Mouse (Mus musculus): ENCODE measurements around the gene Otub1. TPM values are rescaled to one million over a fixed set of nuclear protein-coding genes. Genes with fewer than 3 reads are reported as not detected.

Gene Otub1
- 24.6 TPM for polyA plus RNA-seq (2014; fragmentation: Illumina TruSeq; extraction: RNeasy Lipid Tissue Mini Kit (QIAGEN cat#74804); ENCODE audit: low read depth, low replicate concordance)

DNA sequence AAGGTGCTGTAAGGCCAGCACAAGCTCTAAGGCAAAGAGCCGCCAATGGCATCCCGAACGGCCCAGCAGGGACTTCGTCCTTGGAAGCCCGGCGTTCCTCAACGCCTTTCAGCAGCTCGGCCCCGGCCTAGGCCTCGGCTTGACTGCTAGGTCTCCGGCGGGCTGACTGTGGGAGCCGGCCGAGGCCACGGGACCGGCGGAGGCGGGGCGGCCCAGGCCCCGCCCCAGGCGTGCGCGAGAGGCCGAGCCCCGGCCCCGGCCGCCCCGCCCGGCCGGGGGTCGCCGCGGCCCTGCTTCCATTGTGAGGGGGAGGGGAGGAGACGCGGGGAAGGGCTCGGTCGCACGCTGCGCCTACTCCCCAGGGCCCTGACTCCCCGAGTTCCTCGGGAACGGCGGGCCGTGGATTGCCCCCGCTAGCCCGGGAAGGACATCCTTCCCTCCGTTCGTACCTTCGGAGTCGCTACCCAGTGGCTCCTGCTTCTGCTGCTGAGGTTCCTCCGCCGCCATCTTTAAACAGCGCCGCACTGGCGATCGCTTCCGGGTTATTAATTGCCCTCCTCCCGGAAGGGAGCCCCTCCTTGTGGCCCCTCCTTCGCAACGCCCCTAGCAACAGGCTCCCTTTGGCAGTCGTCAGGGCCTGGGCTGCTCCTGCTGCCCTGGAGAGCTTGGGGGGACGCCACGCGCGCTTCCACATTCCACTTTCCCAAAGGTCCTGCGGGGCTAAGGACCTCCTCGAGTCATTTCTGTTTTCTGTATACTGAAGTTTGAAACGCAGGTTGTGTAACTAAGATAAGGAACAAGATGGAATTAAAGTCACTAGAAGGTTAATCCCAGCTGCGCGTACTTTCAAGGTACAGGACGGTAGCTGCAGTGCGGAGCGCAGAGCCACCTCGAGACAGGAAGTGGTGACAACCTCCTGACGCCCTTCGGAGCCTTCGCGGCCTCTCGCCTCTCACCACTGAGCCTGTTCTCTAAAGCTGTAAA is at the start of gene Otub1:
TSS of gene Otub1 (minus strand) at position 564 of the 984 bp plus-strand sequence.

DNA sequence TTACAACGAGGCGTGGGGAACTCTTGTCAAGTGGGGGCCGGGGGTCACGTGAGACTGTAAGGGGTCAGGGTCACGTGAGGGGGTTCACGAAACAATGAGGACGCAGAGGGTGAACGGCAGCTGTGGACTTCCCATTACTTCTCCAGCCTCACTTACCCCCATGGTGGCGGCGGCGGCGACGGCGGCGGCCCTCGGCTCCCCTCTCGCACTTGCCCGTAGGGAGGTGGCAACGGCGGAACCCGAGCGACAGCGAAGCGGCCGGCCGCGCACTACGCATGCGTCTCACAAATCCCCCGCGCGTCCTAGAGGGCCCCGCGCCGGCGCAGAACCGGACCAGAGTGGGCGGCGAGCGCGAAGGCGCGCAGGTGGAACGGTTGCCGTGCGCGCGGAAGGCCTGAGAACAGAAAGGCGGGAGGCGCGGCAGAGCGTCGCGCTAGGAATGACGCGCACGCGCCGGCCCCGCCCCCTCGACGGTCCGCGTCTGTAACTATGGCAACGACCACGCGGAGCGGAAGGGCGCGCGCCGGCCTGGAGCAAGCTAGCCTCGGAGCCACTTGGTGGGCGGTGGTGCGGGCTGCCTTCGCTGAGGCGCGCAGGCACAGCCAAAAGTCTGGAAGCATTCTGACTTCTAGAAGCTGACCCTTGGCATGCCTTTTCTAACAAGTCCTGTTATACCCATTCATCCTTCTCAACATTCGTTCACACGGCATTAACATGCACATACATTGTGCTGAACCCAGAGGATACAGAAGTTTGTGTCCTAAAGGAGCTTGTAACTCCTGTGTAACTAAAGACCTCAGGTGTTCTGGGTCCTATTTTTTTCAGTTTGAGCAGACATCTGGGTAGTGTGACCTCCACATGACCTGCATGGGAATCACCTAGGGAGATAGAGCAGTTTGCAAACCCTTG is 34.9 kb upstream of the Otub1 start, which contains the start of gene Naa40:
TSS of gene Naa40 (minus strand) at position 402 of the 909 bp plus-strand sequence.

DNA sequence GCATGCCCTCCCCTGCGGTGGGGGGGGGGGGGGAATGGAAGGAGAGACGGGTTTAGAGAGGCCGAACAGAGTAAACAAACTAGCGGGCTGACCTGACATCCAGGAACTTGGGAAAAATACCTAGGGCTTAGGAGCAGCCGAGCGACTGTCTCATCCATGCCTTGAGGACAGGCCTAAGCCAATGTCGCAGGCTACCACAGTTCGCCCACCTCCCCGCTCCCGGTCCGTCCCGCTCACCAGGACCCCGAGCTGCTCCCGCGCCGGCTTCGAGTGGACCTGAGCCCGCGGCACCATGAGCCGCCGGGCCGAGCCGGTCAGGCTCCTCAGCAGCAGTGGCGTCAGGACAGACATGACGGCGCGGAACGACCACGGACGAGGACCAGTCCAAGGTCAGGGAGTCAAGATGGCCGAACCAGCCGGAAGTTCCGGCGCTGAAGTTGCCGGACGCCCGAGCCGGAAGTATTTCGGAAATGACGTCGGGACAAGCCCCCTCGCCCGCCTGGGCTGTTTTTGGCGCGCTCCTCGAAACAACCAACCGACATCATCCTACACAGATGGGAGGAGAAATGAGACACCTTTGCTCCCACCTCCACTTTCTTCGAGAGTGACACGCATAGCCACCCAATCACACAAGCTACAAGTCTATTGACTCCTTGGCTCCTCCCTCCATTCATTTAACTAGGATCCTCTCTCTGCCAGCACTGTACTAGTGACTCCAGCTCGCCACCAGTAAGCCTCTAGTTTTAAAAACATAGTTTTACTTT is 11.2 kb upstream of the Otub1 start, which contains the start of gene Cox8a:
TSS of gene Cox8a (minus strand) at position 455 of the 764 bp plus-strand sequence.

Other genes with a start within 250 kb of the Otub1 start
- gene Ppp1r14b, start 231.3 kb downstream of the Otub1 start, polyA plus RNA-seq (2014; fragmentation: Illumina TruSeq; extraction: RNeasy Lipid Tissue Mini Kit (QIAGEN cat#74804); ENCODE audit: low read depth, low replicate concordance): 6.6 TPM
- 3.5 TPM for gene Plcb3, start 229.8 kb downstream of the Otub1 start, polyA plus RNA-seq (2014; fragmentation: Illumina TruSeq; extraction: RNeasy Lipid Tissue Mini Kit (QIAGEN cat#74804); ENCODE audit: low read depth, low replicate concordance)
- 15.7 TPM for gene Fkbp2, start 225.8 kb downstream of the Otub1 start, polyA plus RNA-seq (2014; fragmentation: Illumina TruSeq; extraction: RNeasy Lipid Tissue Mini Kit (QIAGEN cat#74804); ENCODE audit: low read depth, low replicate concordance)
- gene Vegfb, start 218.7 kb downstream of the Otub1 start, polyA plus RNA-seq (2014; fragmentation: Illumina TruSeq; extraction: RNeasy Lipid Tissue Mini Kit (QIAGEN cat#74804); ENCODE audit: low read depth, low replicate concordance): 12.7 TPM
- gene Dnajc4, start 213.7 kb downstream of the Otub1 start, polyA plus RNA-seq (2014; fragmentation: Illumina TruSeq; extraction: RNeasy Lipid Tissue Mini Kit (QIAGEN cat#74804); ENCODE audit: low read depth, low replicate concordance): 2.3 TPM
- 1.3 TPM for gene Nudt22, start 210.2 kb downstream of the Otub1 start, polyA plus RNA-seq (2014; fragmentation: Illumina TruSeq; extraction: RNeasy Lipid Tissue Mini Kit (QIAGEN cat#74804); ENCODE audit: low read depth, low replicate concordance)
- gene Trpt1, start 210.2 kb downstream of the Otub1 start, polyA plus RNA-seq (2014; fragmentation: Illumina TruSeq; extraction: RNeasy Lipid Tissue Mini Kit (QIAGEN cat#74804); ENCODE audit: low read depth, low replicate concordance): not detected
- 0.17 TPM for gene Fermt3, start 186.8 kb downstream of the Otub1 start, polyA plus RNA-seq (2014; fragmentation: Illumina TruSeq; extraction: RNeasy Lipid Tissue Mini Kit (QIAGEN cat#74804); ENCODE audit: low read depth, low replicate concordance)
- 112 TPM for gene Stip1, start 166.3 kb downstream of the Otub1 start, polyA plus RNA-seq (2014; fragmentation: Illumina TruSeq; extraction: RNeasy Lipid Tissue Mini Kit (QIAGEN cat#74804); ENCODE audit: low read depth, low replicate concordance)
- 8.3 TPM for gene Macrod1, start 149.5 kb downstream of the Otub1 start, polyA plus RNA-seq (2014; fragmentation: Illumina TruSeq; extraction: RNeasy Lipid Tissue Mini Kit (QIAGEN cat#74804); ENCODE audit: low read depth, low replicate concordance)
- gene Flrt1, start 100.6 kb downstream of the Otub1 start, polyA plus RNA-seq (2014; fragmentation: Illumina TruSeq; extraction: RNeasy Lipid Tissue Mini Kit (QIAGEN cat#74804); ENCODE audit: low read depth, low replicate concordance): 0.35 TPM
- gene Cox8a, start 11.3 kb upstream of the Otub1 start, polyA plus RNA-seq (2014; fragmentation: Illumina TruSeq; extraction: RNeasy Lipid Tissue Mini Kit (QIAGEN cat#74804); ENCODE audit: low read depth, low replicate concordance): 87.4 TPM
- 9.3 TPM for gene Naa40, start 34.9 kb upstream of the Otub1 start, polyA plus RNA-seq (2014; fragmentation: Illumina TruSeq; extraction: RNeasy Lipid Tissue Mini Kit (QIAGEN cat#74804); ENCODE audit: low read depth, low replicate concordance)
- not detected for gene Rcor2, start 61.0 kb upstream of the Otub1 start, polyA plus RNA-seq (2014; fragmentation: Illumina TruSeq; extraction: RNeasy Lipid Tissue Mini Kit (QIAGEN cat#74804); ENCODE audit: low read depth, low replicate concordance)
- gene Mark2, start 135.5 kb upstream of the Otub1 start, polyA plus RNA-seq (2014; fragmentation: Illumina TruSeq; extraction: RNeasy Lipid Tissue Mini Kit (QIAGEN cat#74804); ENCODE audit: low read depth, low replicate concordance): 28.2 TPM
- 0.70 TPM for gene Spindoc, start 176.7 kb upstream of the Otub1 start, polyA plus RNA-seq (2014; fragmentation: Illumina TruSeq; extraction: RNeasy Lipid Tissue Mini Kit (QIAGEN cat#74804); ENCODE audit: low read depth, low replicate concordance)
- 10.9 TPM for gene 2700081O15Rik, start 211.3 kb upstream of the Otub1 start, polyA plus RNA-seq (2014; fragmentation: Illumina TruSeq; extraction: RNeasy Lipid Tissue Mini Kit (QIAGEN cat#74804); ENCODE audit: low read depth, low replicate concordance)

All from adrenal gland, adult 10 weeks (tissue).